Mouse (Mus musculus) myocyte (in vitro differentiated cells): ENCODE measurements at regions not wholly inside any gene's neighbourhood (a gene's known extent, or its start where the extent isn't known, plus 50 kb on each side); places are given as distances from the start of the nearest gene placed in this dataset.

ENCODE experiments used
- H3K27me3 ChIP-seq: one replicate; pipeline ENCODE4 v1.6.1; 2011; ENCODE audit not compliant: control insufficient read depth, insufficient read depth, insufficient read length
- H3K36me3 ChIP-seq: one replicate; pipeline ENCODE4 v1.6.1; 2011; ENCODE audit not compliant: control insufficient read depth, insufficient read depth
- H3K4me2 ChIP-seq: one replicate; pipeline ENCODE4 v1.6.1; 2011; ENCODE audit warnings: low read depth, control low read depth
- H3K4me3 ChIP-seq: one replicate; pipeline ENCODE4 v1.5.1; 2011; ENCODE audit warnings: mild to moderate bottlenecking, control low read depth, moderate library complexity
- H3K79me2 ChIP-seq: one replicate; pipeline ENCODE4 v1.6.1; 2011; ENCODE audit not compliant: control insufficient read depth, insufficient read depth
- H3ac ChIP-seq: one replicate; pipeline ENCODE4 v1.6.1; 2011; ENCODE audit not compliant: control insufficient read depth, insufficient read length
- CEBPB ChIP-seq: IDR thresholded peaks from 2 replicates; pipeline ENCODE4 v1.6.1; 2011; ENCODE audit warnings: mild to moderate bottlenecking, moderate library complexity; ENCODE audit not compliant: poor library complexity, insufficient read depth, severe bottlenecking
- E2F4 ChIP-seq: IDR thresholded peaks from one replicate; pipeline ENCODE4 v1.6.1; 2011; ENCODE audit warnings: mild to moderate bottlenecking, control low read depth, moderate library complexity; ENCODE audit not compliant: insufficient read depth
- MAX ChIP-seq: IDR thresholded peaks from one replicate; pipeline ENCODE4 v1.6.1; 2011; ENCODE audit warnings: low read depth, mild to moderate bottlenecking, control low read depth
- MYOD1 ChIP-seq, 3 experiments: IDR thresholded peaks; one replicate each; pipeline ENCODE4 v1.6.1; 2011; ENCODE audit warnings: control low read depth in 2 of 3, low read depth in 2 of 3, mild to moderate bottlenecking in 2 of 3, moderate library complexity in 1 of 3; ENCODE audit not compliant: insufficient read length in 2 of 3, control insufficient read depth in 1 of 3
- MYOG ChIP-seq, 3 experiments: IDR thresholded peaks; one replicate each; pipeline ENCODE4 v1.6.1; 2011; ENCODE audit warnings: control low read depth in 2 of 3, low read depth in 2 of 3, mild to moderate bottlenecking in 2 of 3; ENCODE audit not compliant: insufficient read length in 2 of 3, control insufficient read depth in 1 of 3, insufficient read depth in 1 of 3
- POLR2A ChIP-seq: IDR thresholded peaks from one replicate; pipeline ENCODE4 v1.6.1; 2011; ENCODE audit warnings: low read depth, mild to moderate bottlenecking, control low read depth, moderate library complexity; ENCODE audit not compliant: insufficient read length
- POLR2AphosphoS2 ChIP-seq: IDR thresholded peaks from one replicate; pipeline ENCODE4 v1.6.1; 2011; ENCODE audit warnings: low read depth, control low read depth; ENCODE audit not compliant: insufficient read length
- REST ChIP-seq: IDR thresholded peaks from one replicate; pipeline ENCODE4 v1.6.1; 2011; ENCODE audit warnings: mild to moderate bottlenecking, control low read depth, moderate library complexity; ENCODE audit not compliant: insufficient read depth, insufficient read length
- SRF ChIP-seq: IDR thresholded peaks from one replicate; pipeline ENCODE4 v1.6.1; 2011; ENCODE audit warnings: low read depth; ENCODE audit not compliant: control insufficient read depth, insufficient read length
- TCF12 ChIP-seq: IDR thresholded peaks from one replicate; pipeline ENCODE4 v1.6.1; 2011; ENCODE audit warnings: mild to moderate bottlenecking, control low read depth; ENCODE audit not compliant: poor library complexity, insufficient read depth, severe bottlenecking
- TCF3 ChIP-seq: IDR thresholded peaks from one replicate; pipeline ENCODE4 v1.6.1; 2011; ENCODE audit warnings: low read depth, control low read depth; ENCODE audit not compliant: insufficient read length
- USF1 ChIP-seq: IDR thresholded peaks from one replicate; pipeline ENCODE4 v1.6.1; 2011; ENCODE audit warnings: low read depth, mild to moderate bottlenecking, control low read depth, moderate library complexity

GRCm38 (mm10) chr8:26272110-26272509 lies 152.8 kb downstream of the Gm45692 start:
- Histone ChIP-seq H3K79me2 (no peaks in the 10 kb centered on the region), H3K36me3 (no peaks in the 10 kb centered on the region), H3K4me2 (no peak overlapping the region), H3K27me3 (peaks cover 19% of the 10 kb centered on the region), H3ac (no peak overlapping the region), H3K4me3 (no peak overlapping the region)
- no peak for TF ChIP-seq E2F4
- no peak for TF ChIP-seq MYOD1 (IDR thresholded peaks at IDR 0.05; ENCODE audit: control insufficient read depth in 1 of 3, insufficient read length in 2 of 3, low read depth in 2 of 3)
- no peak for TF ChIP-seq REST
- TF ChIP-seq TCF12 = no peak
- no peak for TF ChIP-seq MYOG (IDR thresholded peaks at IDR 0.05; ENCODE audit: control insufficient read depth in 1 of 3, insufficient read depth in 1 of 3, insufficient read length in 2 of 3, low read depth in 2 of 3)
- TF ChIP-seq USF1 = no peak
- no peak for TF ChIP-seq TCF3
- no peak for TF ChIP-seq POLR2A
- no peak for TF ChIP-seq SRF
- TF ChIP-seq MAX = no peak
- TF ChIP-seq CEBPB = no peak
- no peak for TF ChIP-seq POLR2AphosphoS2

GRCm38 (mm10) chr8:26272675-26273414 lies 153.5 kb downstream of the Gm45692 start:
- TF ChIP-seq POLR2AphosphoS2 = no peak
- no peak for TF ChIP-seq MYOD1 (IDR thresholded peaks at IDR 0.05; ENCODE audit: control insufficient read depth in 1 of 3, insufficient read length in 2 of 3, low read depth in 2 of 3)
- no peak for TF ChIP-seq CEBPB
- TF ChIP-seq MAX = no peak
- TF ChIP-seq USF1 = no peak
- TF ChIP-seq REST = no peak
- no peak for TF ChIP-seq TCF12
- no peak for TF ChIP-seq MYOG (IDR thresholded peaks at IDR 0.05; ENCODE audit: control insufficient read depth in 1 of 3, insufficient read depth in 1 of 3, insufficient read length in 2 of 3, low read depth in 2 of 3)
- no peak for TF ChIP-seq SRF
- no peak for TF ChIP-seq TCF3
- TF ChIP-seq POLR2A = no peak
- TF ChIP-seq E2F4 = no peak
- Histone ChIP-seq H3K4me2 (peak overlapping the region; percentile 8), H3K4me3 (no peak overlapping the region), H3K27me3 (peaks cover 17% of the 10 kb centered on the region), H3K79me2 (no peaks in the 10 kb centered on the region), H3K36me3 (no peaks in the 10 kb centered on the region), H3ac (no peak overlapping the region)

GRCm38 (mm10) chr8:26273415-26273760 lies 154.1 kb downstream of the Gm45692 start:
- H3K79me2 ChIP-seq = no peaks in the 10 kb centered on the region
- no peak overlapping the region for H3K4me3 ChIP-seq
- peaks cover 13% of the 10 kb centered on the region for H3K27me3 ChIP-seq
- no peak overlapping the region for H3ac ChIP-seq
- H3K36me3 ChIP-seq = no peaks in the 10 kb centered on the region
- TF ChIP-seq MYOG (IDR thresholded peaks at IDR 0.05; ENCODE audit: control insufficient read depth in 1 of 3, insufficient read depth in 1 of 3, insufficient read length in 2 of 3, low read depth in 2 of 3) (peak in 1 of 3 experiments; percentile 31), MAX (no peak), TCF3 (no peak), POLR2AphosphoS2 (no peak), SRF (no peak), E2F4 (no peak), TCF12 (no peak), REST (no peak), CEBPB (no peak), USF1 (no peak), MYOD1 (IDR thresholded peaks at IDR 0.05; ENCODE audit: control insufficient read depth in 1 of 3, insufficient read length in 2 of 3, low read depth in 2 of 3) (peak in 2 of 3 experiments; percentile 22 to 37), POLR2A (no peak)
- H3K4me2 ChIP-seq = peak overlapping the region; percentile 12

- no peaks in the 10 kb centered on the region for H3K36me3 ChIP-seq
- H3K4me3 ChIP-seq = no peak overlapping the region
- no peak overlapping the region for H3ac ChIP-seq
- no peaks in the 10 kb centered on the region for H3K79me2 ChIP-seq
- H3K4me2 ChIP-seq = peak overlapping the region; percentile 12
- peaks cover 10% of the 10 kb centered on the region for H3K27me3 ChIP-seq
- TF ChIP-seq REST (no peak), TCF12 (no peak), MAX (no peak), POLR2AphosphoS2 (no peak), E2F4 (no peak), SRF (no peak), MYOD1 (IDR thresholded peaks at IDR 0.05; ENCODE audit: control insufficient read depth in 1 of 3, insufficient read length in 2 of 3, low read depth in 2 of 3) (no peak), TCF3 (no peak), MYOG (IDR thresholded peaks at IDR 0.05; ENCODE audit: control insufficient read depth in 1 of 3, insufficient read depth in 1 of 3, insufficient read length in 2 of 3, low read depth in 2 of 3) (no peak), CEBPB (no peak), POLR2A (no peak), USF1 (no peak)
Observed at GRCm38 (mm10) chr8:26273792-26274191, 154.5 kb downstream of the Gm45692 start.
